Mouse (Mus musculus): ENCODE results near the gene Dnajc8. TPM values are rescaled to one million over a fixed set of nuclear protein-coding genes. Genes with fewer than 3 reads are reported as not detected.

Dnajc8 gene
- polyA plus RNA-seq (2011; ENCODE audit: insufficient read length, low read depth, missing spikeins), result 146 and 149 TPM in 2 replicates

- peak within 1 kb of the TSS; percentile 97 for H3K4me3 ChIP-seq (ENCODE audit: insufficient read depth, low read length)
- no peaks in the 10 kb centered on the region; the same call in 1 of the 2 replicates for H3K4me1 ChIP-seq (ENCODE audit: control insufficient read depth, insufficient read depth, low read length)
- peak within 1 kb of the TSS; percentile 25; the same call in 1 of the 2 replicates for H3K27ac ChIP-seq (ENCODE audit: insufficient read depth, low read length)
- no peak for TF ChIP-seq CTCF (IDR thresholded peaks at IDR 0.05; ENCODE audit: borderline replicate concordance, insufficient read depth, low read length)
- TF ChIP-seq POLR2A (IDR thresholded peaks at IDR 0.05; ENCODE audit: low read depth, low read length), result peak; percentile 85
Observed at GRCm38 (mm10) chr4:132535406-132536121, at the start of gene Dnajc8. Dnajc8 (plus strand) TSS chr4:132535550.

DNA sequence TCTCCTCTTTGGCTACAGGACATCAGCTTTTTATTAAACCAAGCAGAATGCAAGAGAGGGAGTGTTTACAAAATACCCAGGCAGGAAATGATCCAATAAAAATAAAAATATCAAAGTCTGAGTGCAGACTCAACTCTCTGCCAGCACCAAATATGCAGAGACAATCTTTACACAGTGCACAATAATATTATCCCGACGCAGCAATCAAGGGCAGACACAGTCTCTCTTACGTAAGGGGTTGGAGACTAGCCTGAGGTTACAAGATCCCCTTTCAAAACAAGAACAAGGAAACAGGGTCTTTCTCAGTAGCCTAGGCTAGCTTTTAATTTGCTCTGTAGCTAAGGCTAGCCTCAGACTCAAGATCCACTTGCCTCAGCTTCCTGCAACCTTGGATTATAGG lies 46.8 kb upstream of the Dnajc8 start:
- Histone ChIP-seq H3K4me1 (ENCODE audit: control insufficient read depth, insufficient read depth, low read length) (no peaks in the 10 kb centered on the region), H3K4me3 (ENCODE audit: insufficient read depth, low read length) (no peak overlapping the region), H3K27ac (ENCODE audit: insufficient read depth, low read length) (no peak overlapping the region)
- TF ChIP-seq CTCF (IDR thresholded peaks at IDR 0.05; ENCODE audit: borderline replicate concordance, insufficient read depth, low read length), result no peak
- no peak for TF ChIP-seq POLR2A (IDR thresholded peaks at IDR 0.05; ENCODE audit: low read depth, low read length)

GRCm38 (mm10) chr4:132488976-132489375 lies 46.4 kb upstream of the Dnajc8 start:
- H3K27ac ChIP-seq (ENCODE audit: insufficient read depth, low read length), result no peak overlapping the region
- TF ChIP-seq CTCF (IDR thresholded peaks at IDR 0.05; ENCODE audit: borderline replicate concordance, insufficient read depth, low read length) (no peak), POLR2A (IDR thresholded peaks at IDR 0.05; ENCODE audit: low read depth, low read length) (no peak)
- H3K4me3 ChIP-seq (ENCODE audit: insufficient read depth, low read length), result no peak overlapping the region
- H3K4me1 ChIP-seq (ENCODE audit: control insufficient read depth, insufficient read depth, low read length), result no peaks in the 10 kb centered on the region

- Histone ChIP-seq H3K4me3 (ENCODE audit: insufficient read depth, low read length) (no peak overlapping the region), H3K27ac (ENCODE audit: insufficient read depth, low read length) (no peak overlapping the region), H3K4me1 (ENCODE audit: control insufficient read depth, insufficient read depth, low read length) (no peaks in the 10 kb centered on the region)
- no peak for TF ChIP-seq POLR2A (IDR thresholded peaks at IDR 0.05; ENCODE audit: low read depth, low read length)
- no peak for TF ChIP-seq CTCF (IDR thresholded peaks at IDR 0.05; ENCODE audit: borderline replicate concordance, insufficient read depth, low read length)
Observed at GRCm38 (mm10) chr4:132490273-132491010, 44.9 kb upstream of the Dnajc8 start.

GRCm38 (mm10) chr4:132491057-132491456 lies 44.3 kb upstream of the Dnajc8 start:
- no peak overlapping the region for H3K27ac ChIP-seq (ENCODE audit: insufficient read depth, low read length)
- no peak for TF ChIP-seq CTCF (IDR thresholded peaks at IDR 0.05; ENCODE audit: borderline replicate concordance, insufficient read depth, low read length)
- no peak for TF ChIP-seq POLR2A (IDR thresholded peaks at IDR 0.05; ENCODE audit: low read depth, low read length)
- H3K4me1 ChIP-seq (ENCODE audit: control insufficient read depth, insufficient read depth, low read length), result no peaks in the 10 kb centered on the region
- no peak overlapping the region for H3K4me3 ChIP-seq (ENCODE audit: insufficient read depth, low read length)

DNA sequence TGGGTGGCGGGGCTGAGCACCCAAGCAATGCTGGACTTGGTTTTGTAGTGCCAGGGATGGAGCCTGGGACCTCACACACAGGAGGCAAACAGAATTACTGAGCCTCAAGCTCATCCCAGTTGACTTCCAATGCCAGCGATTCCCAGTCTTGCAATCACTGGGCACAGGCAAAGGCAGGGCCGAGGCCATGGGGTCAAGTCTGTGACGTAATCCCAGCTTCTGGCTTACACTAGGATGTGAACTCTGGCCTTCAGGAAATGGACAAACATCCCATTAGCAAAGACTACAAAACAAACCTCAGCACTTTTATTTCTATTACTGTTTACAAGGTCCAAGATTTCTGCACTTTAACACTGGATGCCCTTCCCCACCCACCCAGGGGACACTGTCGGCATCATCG lies 43.6 kb upstream of the Dnajc8 start:
- H3K4me1 ChIP-seq (ENCODE audit: control insufficient read depth, insufficient read depth, low read length), result no peaks in the 10 kb centered on the region
- no peak overlapping the region for H3K4me3 ChIP-seq (ENCODE audit: insufficient read depth, low read length)
- no peak overlapping the region for H3K27ac ChIP-seq (ENCODE audit: insufficient read depth, low read length)
- TF ChIP-seq POLR2A (IDR thresholded peaks at IDR 0.05; ENCODE audit: low read depth, low read length) (no peak), CTCF (IDR thresholded peaks at IDR 0.05; ENCODE audit: borderline replicate concordance, insufficient read depth, low read length) (no peak)

- no peak overlapping the region for H3K27ac ChIP-seq (ENCODE audit: insufficient read depth, low read length)
- TF ChIP-seq POLR2A (IDR thresholded peaks at IDR 0.05; ENCODE audit: low read depth, low read length), result no peak
- TF ChIP-seq CTCF (IDR thresholded peaks at IDR 0.05; ENCODE audit: borderline replicate concordance, insufficient read depth, low read length), result no peak
Observed at GRCm38 (mm10) chr4:132492178-132493060, 42.9 kb upstream of the Dnajc8 start.

DNA sequence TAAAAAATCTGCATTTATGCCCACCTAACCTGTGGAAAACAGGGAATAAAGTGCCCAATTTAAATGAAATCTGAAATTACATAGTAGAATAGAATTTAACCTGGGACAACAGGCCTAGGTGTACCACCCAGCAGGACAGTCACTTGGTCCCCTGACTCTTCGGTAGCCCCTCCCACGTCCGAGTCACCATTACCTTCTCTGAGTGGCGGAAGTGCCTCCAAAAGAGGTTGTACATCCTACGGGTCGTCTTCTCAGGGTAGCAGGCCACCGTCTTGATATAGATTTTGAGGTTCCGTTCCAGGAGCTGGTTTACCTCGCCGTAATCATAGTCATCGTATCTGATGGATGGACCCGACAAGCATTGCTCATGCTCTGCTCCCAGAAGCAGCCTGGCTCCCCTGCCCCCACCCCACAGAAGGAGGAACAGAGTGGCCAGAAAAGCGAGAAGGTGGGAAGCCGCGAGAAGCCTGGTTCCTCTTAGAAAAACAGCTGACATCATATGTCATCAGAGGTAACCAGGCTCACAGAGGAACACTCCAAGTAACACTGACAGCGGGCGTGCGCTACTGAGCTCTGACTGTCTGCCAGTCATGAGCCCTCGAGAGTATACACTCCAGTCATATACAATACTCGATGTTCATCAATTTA lies 41.0 kb upstream of the Dnajc8 start:
- Histone ChIP-seq H3K27ac (ENCODE audit: insufficient read depth, low read length) (no peak overlapping the region), H3K4me3 (ENCODE audit: insufficient read depth, low read length) (no peak overlapping the region), H3K4me1 (ENCODE audit: control insufficient read depth, insufficient read depth, low read length) (no peaks in the 10 kb centered on the region)
- no peak for TF ChIP-seq CTCF (IDR thresholded peaks at IDR 0.05; ENCODE audit: borderline replicate concordance, insufficient read depth, low read length)
- TF ChIP-seq POLR2A (IDR thresholded peaks at IDR 0.05; ENCODE audit: low read depth, low read length), result no peak

More at GRCm38 (mm10) chr4:132492178-132493060, 42.9 kb upstream of the Dnajc8 start:
- Histone ChIP-seq H3K4me1 (ENCODE audit: control insufficient read depth, insufficient read depth, low read length) (no peaks in the 10 kb centered on the region), H3K4me3 (ENCODE audit: insufficient read depth, low read length) (no peak overlapping the region)

- TF ChIP-seq POLR2A (IDR thresholded peaks at IDR 0.05; ENCODE audit: low read depth, low read length), result no peak
- no peak for TF ChIP-seq CTCF (IDR thresholded peaks at IDR 0.05; ENCODE audit: borderline replicate concordance, insufficient read depth, low read length)
- peaks cover 2% of the 10 kb centered on the region for H3K4me1 ChIP-seq (ENCODE audit: control insufficient read depth, insufficient read depth, low read length)
- H3K27ac ChIP-seq (ENCODE audit: insufficient read depth, low read length), result no peak overlapping the region
- H3K4me3 ChIP-seq (ENCODE audit: insufficient read depth, low read length), result no peak overlapping the region
Observed at GRCm38 (mm10) chr4:132501639-132502038, 33.7 kb upstream of the Dnajc8 start.
